ENCODE assay signal across 20 mouse cellular contexts in the genomic region with DNA sequence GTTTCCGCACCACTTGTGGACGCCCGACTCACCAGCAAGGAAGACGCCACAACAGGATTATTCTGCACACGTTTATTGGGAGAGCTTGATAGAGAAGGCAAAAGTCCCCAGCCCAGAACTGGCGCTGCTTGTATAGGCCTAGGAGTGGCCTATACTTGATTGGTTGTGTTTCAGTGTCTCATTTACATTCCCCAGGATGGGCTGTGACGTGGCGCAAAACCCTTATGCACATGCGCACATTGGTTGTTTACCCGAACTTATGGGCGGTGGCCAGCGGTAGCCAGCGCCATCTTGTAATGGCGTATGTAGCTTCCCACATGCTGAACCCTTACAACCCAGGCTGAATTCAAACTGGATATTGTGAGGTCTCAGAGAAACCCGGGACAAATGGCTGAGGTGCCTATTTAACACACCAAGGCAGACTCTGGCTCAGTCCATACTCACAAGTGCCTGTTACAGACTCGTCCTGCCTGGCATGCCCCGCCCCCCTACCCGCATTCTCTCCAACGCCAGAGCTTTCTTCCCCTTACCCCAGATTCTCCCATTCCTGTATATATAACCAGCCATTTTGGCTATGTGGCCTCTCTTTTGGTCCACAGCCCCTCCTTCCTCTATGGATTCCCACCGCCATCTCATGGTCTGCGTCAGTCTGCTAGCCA. TPM values are rescaled to one million over a fixed set of nuclear protein-coding genes. Genes with fewer than 3 reads are reported as not detected.
"Had no signal": no experiment of that assay in that cellular context is flagged by ENCODE, and none has a peak within 500 bp of the region (broad histone marks: within the 10 kb centered on the region; RNA-seq: fewer than 3 reads in every experiment).

No protein-coding gene starts in this region.

- H3K36me3 ChIP-seq: limb, embryonic 12.5 days; liver, embryonic 13.5 days; lung, embryonic 15.5 days; midbrain, embryonic 12.5 days; neural tube, embryonic 13.5 days had no signal

- H3K27ac ChIP-seq: limb, embryonic 12.5 days; liver, embryonic 13.5 days; lung, embryonic 15.5 days; midbrain, embryonic 12.5 days; neural tube, embryonic 13.5 days had no signal

- H3K9ac ChIP-seq: limb, embryonic 12.5 days; liver, embryonic 13.5 days; liver, postnatal 0 days; lung, embryonic 15.5 days; midbrain, embryonic 12.5 days; neural tube, embryonic 13.5 days had no signal

- H3K4me3 ChIP-seq: limb, embryonic 12.5 days; liver, embryonic 13.5 days; lung, embryonic 15.5 days; midbrain, embryonic 12.5 days; neural tube, embryonic 13.5 days had no signal

- H3K27me3 ChIP-seq: limb, embryonic 12.5 days; liver, embryonic 13.5 days; lung, embryonic 15.5 days; midbrain, embryonic 12.5 days; neural tube, embryonic 13.5 days had no signal

- H3K4me1 ChIP-seq: lung, embryonic 15.5 days had no signal

- DNase-seq: kidney, postnatal 25 days; layer of hippocampus, adult 9-11 months; layer of hippocampus, postnatal 36 days; liver; liver, embryonic 13.5 days; liver, postnatal 0 days; lung, postnatal 14 days; right cerebral cortex, postnatal 14 days; thymus, adult 18-20 months; thymus, postnatal 14 days had no signal

- H3K9me3 ChIP-seq: liver, embryonic 13.5 days; lung, embryonic 15.5 days; midbrain, embryonic 12.5 days; neural tube, embryonic 13.5 days had no signal

- ATAC-seq: liver, postnatal 0 days; midbrain, embryonic 16.5 days had no signal

RNA-seq across cellular contexts. Expression of a gene that starts 37.1 kb away (rescaled TPM):
- total RNA-seq: megakaryocyte-erythroid progenitor cell, adult 5-6 weeks had no signal
- polyA plus RNA-seq: kidney, embryonic 16.5 days; limb, embryonic 12.5 days; liver, embryonic 13.5 days; lung, embryonic 15.5 days; midbrain, embryonic 12.5 days; midbrain, embryonic 16.5 days; neural tube, embryonic 13.5 days had no signal

RNA-seq across cellular contexts. Expression of a gene that starts 48.3 kb away (rescaled TPM):
- total RNA-seq: layer of hippocampus, adult 18-20 months; layer of hippocampus, postnatal 36 days; left cerebral cortex, adult 8-10 months; left cerebral cortex, postnatal 36 days; megakaryocyte-erythroid progenitor cell, adult 5-6 weeks had no signal
- polyA plus RNA-seq: midbrain, embryonic 12.5 days; midbrain, embryonic 16.5 days; neural tube, embryonic 13.5 days had no signal
